Mouse (Mus musculus): ENCODE results near the gene Akr1d1.

Gene Akr1d1

DNA sequence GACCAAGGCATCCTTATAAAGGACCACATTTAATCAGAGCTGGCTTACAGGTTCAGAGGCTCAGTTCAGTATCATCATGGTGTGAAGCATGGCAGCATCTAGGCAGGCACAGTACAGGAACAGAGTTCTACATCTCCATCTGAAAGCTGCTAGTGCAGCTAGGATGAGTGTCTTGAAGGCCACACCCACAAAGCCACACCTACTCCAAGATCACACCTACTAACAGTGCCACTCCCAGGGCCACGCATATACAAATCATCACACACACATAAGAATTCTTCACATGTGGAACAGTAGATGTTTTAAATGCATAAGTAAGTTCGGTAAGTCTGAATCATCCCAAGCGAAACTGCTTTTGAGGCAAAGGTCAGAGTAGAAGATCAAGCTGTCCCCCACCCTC lies 33.9 kb downstream of the Akr1d1 start:
- no peak for DNase-seq (ENCODE audit: extremely low read depth, low read depth)

DNA sequence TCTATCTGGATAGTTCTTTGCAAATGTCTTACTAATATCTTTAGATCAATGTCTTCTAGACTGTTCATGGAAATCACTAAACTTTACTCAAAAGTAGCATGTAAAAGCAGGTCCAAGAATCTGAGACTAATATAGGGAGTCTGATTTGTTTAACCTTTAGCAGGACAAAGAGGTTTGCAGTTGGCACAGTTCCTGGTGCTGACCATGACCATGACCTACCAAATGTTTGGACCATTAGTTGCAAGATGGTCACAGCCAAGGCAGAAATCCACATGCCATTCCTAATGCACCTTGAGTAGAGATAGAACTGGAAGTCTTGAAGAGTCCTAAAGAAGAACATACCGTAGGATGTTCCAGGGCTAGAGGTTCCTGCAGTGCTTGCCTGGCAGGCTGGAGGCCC lies 37.4 kb downstream of the Akr1d1 start:
- no peak for DNase-seq (ENCODE audit: extremely low read depth, low read depth)

GRCm38 (mm10) chr6:37571939-37572338 lies 42.0 kb downstream of the Akr1d1 start:
- DNase-seq (ENCODE audit: extremely low read depth, low read depth), result no peak

DNA sequence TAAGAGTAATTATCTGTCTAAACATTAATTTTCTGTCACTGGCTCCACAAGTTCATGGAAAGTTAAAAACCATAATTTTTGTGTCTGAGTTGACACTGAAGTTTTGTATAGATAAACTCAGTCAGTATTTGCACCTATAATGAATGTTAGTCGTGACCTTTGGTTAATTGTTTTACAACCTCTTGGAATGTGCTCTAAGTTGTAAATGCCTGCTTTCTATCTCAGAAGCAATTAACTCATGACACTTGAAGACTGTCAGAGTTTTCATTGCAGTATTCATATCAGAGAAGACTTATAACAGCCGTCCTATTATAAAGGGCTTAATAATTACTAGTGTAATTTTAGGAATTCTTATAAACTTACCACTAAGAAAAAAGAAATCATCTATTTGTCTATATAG lies 43.0 kb downstream of the Akr1d1 start:
- no peak for DNase-seq (ENCODE audit: extremely low read depth, low read depth)

- DNase-seq (ENCODE audit: extremely low read depth, low read depth), result no peak
Measured at GRCm38 (mm10) chr6:37580476-37580875, 50.5 kb downstream of the Akr1d1 start.

DNA sequence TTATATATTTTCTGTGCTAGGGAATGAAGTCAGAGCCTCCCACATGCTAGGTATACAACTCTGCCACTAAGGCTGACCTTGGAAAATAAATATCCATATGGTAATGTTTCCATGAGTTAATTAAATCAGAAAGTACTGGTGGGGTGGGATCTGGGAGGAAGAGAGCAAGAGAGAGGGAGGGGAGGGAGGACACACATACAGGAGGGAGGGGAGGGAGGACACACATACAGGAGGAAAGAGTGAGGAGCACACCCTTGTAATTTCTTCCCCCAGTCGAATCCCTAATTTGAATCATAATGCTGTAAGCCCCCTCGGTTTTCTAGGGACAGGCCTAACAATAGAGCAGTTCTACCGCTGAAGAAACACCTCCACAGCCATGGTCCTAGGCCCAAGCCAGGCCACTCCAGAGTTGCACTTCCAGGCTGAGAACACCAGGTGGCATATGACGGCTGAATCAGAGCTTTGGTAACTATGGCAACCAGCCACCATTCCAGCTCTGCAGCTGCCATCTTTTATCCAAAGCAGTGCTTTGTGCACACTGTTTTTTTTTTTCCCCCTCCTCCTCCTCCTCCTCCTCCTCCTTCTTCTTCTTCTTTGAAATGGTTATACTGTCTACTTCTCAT lies 59.5 kb downstream of the Akr1d1 start:
- no peak for DNase-seq (ENCODE audit: extremely low read depth, low read depth)

DNA sequence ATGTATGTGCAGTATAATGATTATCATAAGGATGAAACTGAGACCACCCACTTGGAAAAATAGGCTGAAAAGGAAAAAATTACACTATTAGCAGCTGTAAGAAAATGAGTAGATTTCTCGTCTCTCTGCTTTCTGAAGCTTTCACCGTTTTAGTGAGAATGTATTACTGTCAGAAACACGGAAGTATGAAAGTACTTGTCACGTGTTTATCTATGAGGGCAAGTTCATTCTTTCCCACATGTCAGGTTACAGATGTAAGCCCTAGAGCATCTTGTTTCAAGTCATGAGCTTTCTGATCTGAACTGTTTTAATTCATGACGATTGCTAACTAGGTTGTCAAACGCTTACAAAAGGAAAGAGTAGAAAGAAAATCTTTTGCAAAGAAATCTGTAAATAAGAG lies 60.8 kb downstream of the Akr1d1 start:
- no peak for DNase-seq (ENCODE audit: extremely low read depth, low read depth)

DNA sequence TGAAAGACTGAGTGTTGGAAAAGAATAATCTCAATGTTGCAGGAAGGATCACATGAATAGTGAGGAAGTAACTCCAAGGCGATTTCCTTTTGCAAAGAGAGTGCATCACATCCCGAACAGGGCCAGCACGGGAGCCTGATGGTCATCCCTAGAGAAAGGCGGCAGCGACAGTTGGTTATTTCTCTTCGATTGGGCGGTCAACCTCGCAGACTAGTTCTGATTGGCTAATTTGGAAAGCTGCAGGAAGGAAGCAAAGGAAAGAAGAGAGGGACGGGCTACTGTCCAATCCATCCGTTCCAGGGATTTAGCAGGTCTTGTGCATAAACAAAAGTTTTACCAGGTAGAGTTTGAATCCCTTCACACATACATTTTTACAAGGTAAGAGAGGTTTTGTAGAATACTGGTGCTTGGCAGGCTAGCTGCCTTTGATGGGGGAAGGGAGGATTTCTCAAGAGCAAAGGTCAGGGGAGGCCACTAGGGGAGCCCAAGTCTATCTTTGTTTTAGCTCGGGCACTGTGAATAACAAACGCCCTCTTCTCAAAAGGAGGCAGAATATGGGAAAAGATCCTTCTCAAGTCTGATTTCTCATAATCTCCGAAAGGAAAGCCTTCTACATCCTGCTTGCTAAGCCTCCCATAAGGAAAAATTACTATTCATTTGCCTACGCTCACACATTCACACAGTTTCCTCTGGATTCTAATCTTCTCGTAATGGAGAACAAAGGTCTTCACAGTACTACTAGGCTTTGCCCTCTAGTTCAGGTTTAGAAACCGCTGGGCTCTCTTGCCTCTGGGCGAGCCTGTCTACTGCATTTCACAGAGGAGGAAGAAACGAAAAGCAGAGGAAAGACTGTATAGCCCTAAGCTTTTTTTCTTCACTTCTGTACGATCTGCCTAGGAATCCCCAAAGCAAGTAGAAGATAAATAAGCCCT lies 62.4 kb downstream of the Akr1d1 start:
- no peak for DNase-seq (ENCODE audit: extremely low read depth, low read depth)

DNA sequence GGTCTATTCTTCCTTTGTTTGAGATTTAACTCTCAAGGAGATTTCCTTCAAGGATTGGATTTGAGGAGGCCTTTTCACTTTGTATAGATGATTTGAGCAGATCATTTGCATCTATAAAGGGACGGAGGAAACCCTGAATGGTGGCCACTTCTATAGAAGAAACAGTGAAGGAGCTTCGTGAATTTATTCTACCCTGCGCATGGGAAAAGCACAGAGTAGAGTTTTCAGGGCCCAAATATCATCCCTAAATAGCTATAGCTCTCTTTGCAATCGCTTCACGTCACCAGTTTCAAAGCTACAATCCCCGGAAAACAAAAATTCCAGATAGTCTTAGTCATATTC lies 63.0 kb downstream of the Akr1d1 start:
- no peak for DNase-seq (ENCODE audit: extremely low read depth, low read depth)

DNA sequence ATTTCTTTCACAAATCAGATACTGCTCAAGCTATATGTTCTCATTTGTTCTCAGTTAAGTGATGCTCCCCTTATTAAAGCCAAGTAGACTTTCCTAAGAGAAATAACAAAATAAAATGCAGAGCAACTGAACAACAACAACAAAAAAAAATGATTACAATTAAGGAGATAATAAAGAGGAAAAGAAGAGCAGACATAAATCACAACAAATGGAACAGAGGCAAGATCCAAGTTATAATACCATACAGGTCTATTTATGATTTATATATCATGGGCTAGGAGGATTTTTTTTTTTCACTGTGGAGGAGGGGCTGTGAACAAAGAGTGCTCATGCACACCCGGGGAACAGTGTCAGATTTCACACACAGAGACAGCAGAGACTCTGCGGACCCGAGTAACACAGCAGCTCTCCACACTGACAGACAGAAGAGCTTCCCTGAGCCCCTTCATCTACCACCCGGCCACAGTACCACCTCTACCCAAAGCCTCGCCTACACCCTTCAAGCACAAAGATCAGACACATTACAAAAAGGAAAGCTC lies 63.6 kb downstream of the Akr1d1 start:
- DNase-seq (ENCODE audit: extremely low read depth, low read depth), result no peak

- DNase-seq (ENCODE audit: extremely low read depth, low read depth), result no peak
Measured at GRCm38 (mm10) chr6:37597088-37597487, 67.1 kb downstream of the Akr1d1 start.

DNA sequence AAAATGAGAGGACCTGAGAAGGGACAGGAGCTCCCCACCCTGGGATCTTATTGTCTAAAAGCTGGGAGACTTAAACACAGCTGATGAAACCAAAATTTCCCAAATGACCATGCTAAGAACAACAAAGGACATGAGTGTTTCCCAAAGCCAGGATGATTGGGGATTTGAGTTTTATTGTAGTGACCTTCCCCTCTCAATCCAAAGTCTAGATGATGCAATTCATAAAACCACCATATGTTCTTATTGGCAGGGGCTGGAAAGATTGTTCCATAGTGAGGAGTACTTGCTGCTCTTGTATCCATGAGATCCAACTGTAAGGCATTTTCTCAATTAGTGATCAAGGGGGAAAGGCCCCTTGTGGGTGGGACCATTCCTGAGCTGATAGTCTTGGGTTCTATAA lies 68.1 kb downstream of the Akr1d1 start:
- DNase-seq (ENCODE audit: extremely low read depth, low read depth), result no peak

GRCm38 (mm10) chr6:37600976-37601498 lies 71.1 kb downstream of the Akr1d1 start:
- no peak for DNase-seq (ENCODE audit: extremely low read depth, low read depth)

GRCm38 (mm10) chr6:37602857-37603765 lies 73.1 kb downstream of the Akr1d1 start:
- no peak for DNase-seq (ENCODE audit: extremely low read depth, low read depth)

DNA sequence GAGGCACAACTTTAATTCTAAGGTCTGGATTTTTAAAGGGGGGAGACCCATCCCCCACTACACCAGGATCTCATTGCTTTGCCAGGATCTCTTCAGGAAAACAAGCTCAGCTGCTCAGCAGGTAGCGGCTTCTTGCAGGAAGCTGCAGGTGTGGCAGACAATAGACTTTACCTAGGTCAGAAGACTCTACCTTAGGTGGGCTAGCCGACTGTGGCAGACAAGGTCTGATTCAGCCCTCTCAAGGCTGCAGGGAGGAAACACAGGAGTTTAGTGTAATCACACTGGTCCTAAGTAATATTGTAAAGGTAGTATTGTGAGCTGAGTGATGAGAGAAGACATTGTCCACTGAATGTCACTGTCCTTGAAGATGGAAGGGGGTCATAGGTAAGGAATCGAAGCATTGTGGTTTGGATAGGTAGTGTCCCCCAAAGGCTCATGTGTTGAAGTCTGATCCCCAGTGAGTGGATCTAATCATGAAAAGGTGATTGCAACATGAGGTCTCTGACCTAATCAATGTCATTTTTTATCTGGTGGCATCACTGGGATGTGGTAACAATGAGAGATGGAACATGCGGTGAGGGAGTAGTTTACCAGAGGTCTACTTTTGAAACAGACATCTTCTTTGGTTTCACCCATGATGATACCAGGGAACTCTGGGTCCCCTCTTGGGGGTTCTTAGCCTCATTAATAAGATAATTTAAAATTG lies 74.4 kb downstream of the Akr1d1 start:
- no peak for DNase-seq (ENCODE audit: extremely low read depth, low read depth)

GRCm38 (mm10) chr6:37604884-37605269 lies 74.9 kb downstream of the Akr1d1 start:
- no peak for DNase-seq (ENCODE audit: extremely low read depth, low read depth)

GRCm38 (mm10) chr6:37607511-37608289 lies 77.7 kb downstream of the Akr1d1 start:
- DNase-seq (ENCODE audit: extremely low read depth, low read depth), result no peak

DNA sequence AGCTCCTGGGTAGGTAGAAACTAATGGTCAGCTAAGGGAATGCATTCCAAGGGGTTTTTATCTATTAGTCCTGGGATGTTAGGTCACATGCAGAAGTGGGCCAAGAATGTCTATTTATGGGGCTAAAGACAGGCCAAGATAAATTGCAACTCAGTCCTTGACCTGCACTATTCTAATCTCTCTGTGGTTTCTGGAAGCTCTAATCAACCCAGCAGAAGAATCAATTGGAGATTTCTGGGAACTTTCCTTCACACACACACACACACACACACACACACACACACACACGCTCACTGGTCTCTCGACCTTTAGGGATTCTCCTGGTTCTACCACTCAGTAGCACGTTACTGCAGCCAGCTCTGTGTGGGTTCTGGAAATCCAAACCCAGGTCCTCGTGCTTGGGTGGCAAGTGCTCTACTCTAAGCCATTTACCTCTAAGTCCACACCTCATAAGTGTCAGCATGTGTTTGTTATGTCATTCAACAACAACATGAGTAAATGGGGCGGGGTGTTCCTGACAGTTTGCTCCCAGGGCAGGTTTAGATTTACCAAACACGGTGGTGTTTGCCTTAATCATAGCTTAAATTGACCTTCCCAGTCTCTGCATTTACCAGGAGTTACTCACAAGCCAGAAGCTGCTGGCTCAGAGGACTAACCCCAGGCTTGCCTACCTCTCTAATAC lies 82.8 kb downstream of the Akr1d1 start:
- no peak for DNase-seq (ENCODE audit: extremely low read depth, low read depth)

DNA sequence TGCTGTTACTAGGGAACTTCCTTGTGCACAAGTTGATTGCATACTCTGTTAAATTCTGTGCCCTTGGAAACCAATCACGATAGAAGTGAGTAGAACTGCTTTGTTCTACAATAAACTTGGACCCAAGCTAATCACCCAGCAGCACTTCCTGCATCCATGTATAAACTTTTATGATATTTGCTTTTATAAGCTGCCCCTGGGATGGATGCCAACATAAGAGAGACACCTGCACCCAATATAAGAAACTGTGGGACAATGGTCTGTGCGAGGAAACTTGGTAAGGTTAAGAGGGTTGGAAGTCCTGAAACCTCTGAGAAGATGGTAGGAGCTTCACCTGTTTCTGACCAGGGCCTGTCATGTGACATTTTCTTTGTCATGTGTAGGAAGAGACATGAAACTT lies 85.5 kb downstream of the Akr1d1 start:
- no peak for DNase-seq (ENCODE audit: extremely low read depth, low read depth)
